Mouse (Mus musculus): ENCODE measurements at regions not wholly inside any gene's neighbourhood (a gene's known extent, or its start where the extent isn't known, plus 50 kb on each side); places are given as distances from the start of the nearest gene placed in this dataset.

DNA sequence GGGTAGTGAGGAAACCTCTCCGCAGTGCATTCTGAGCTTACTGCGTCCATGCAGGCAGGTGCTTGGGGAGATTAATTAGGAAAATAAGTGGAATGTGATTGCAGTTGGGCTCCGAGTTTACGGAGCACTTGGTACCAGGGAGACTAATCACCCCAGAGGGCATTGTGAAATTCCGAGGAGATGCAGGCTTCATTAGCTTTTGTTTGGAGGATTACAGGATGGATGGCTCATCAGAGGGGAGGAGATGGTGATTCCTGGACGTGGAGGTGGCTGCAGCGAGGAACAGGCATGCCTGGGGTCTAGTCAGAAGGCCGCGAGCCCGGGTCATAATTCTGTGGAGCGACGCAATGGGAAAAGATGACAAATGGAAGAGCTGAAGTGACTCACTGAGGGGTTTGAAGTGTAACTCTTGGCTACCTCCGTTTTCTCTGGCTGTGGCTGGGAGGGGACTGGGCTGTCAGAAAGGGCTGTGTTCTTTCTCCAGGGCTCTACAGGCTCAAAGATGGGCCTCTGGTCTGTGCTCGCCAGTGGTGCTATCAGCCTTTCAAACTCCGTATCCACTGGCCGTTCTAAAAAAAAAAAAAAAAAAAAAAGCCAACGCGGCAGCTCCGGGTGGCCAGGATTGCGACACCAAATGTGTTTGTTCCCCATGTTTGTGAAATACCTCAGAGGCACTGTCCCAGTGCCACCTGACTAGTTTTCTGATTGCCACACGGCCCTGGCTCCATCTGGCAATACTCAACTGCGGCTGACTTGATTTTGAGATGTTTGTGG is 232.4 kb downstream of the 4933412E24Rik start:
- Histone ChIP-seq H3K4me1 (replicated peaks) (peaks cover 28% of the 10 kb centered on the region), H3K4me2 (peak overlapping the region; percentile 9; the same call in 1 of the 2 replicates), H3K36me3 (no peaks in the 10 kb centered on the region), H3K9me3 (replicated peaks) (no peaks in the 10 kb centered on the region), H3K9ac (no peak overlapping the region), H3K27me3 (no peaks in the 10 kb centered on the region), H3K27ac (peak overlapping the region; percentile 74), H3K4me3 (replicated peaks) (no peak overlapping the region)
- DNase-seq (no peak), ATAC-seq (ENCODE audit: low read depth) (peak; percentile 58)
- WGBS (ENCODE audit: insufficient replicate concordance), result 17% methylated on average over 22 of the region's 22 CpGs

DNA sequence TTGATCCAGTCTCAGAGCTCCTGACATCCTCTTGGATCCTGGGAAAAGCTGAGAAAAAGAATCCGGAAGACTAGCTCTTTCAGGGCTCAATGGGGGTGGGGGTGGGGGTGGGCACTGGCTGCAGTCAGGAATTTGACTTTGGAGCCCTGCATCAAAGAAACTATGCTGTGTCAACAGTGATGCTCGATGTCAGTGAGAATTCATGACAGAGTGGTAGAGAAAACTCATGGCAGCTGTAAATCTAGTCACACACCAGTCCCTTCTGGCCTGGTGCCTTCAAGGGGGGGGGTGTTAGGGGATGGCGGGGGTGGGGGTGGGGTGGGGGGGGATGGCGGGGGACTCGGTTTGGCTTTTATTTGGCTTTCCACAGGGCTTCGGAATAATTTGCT is 233.0 kb downstream of the 4933412E24Rik start:
- peak overlapping the region; percentile 70 for H3K27ac ChIP-seq
- 10% methylated on average over 6 of the region's 6 CpGs for WGBS (ENCODE audit: insufficient replicate concordance)
- H3K9me3 ChIP-seq (replicated peaks), result no peaks in the 10 kb centered on the region
- DNase-seq, result no peak
- no peaks in the 10 kb centered on the region for H3K36me3 ChIP-seq
- no peak overlapping the region for H3K4me3 ChIP-seq (replicated peaks)
- ATAC-seq (ENCODE audit: low read depth), result no peak
- H3K9ac ChIP-seq, result no peak overlapping the region
- peaks cover 28% of the 10 kb centered on the region for H3K4me1 ChIP-seq (replicated peaks)
- H3K27me3 ChIP-seq, result no peaks in the 10 kb centered on the region
- H3K4me2 ChIP-seq, result no peak overlapping the region

DNA sequence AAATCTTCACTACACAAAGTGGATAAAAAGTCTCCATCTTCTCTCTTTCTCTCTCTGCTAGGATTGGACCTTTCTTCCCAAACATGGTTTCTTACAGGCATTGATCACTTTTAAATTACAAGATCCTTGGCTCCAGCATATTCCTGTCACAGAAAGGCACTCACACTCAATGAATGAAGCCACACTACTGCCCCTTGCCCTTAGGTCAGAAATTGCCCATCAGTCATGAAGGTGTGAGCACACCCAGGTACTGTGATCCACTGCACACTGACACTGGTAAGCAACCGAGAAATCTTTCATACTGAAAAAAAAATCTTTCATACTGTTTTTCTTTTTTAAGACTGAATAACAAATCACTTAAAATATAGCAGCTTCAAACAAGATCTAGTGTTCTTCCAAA is 235.9 kb downstream of the 4933412E24Rik start:
- Histone ChIP-seq H3K4me3 (replicated peaks) (no peak overlapping the region), H3K4me1 (replicated peaks) (peaks cover 21% of the 10 kb centered on the region), H3K27me3 (no peaks in the 10 kb centered on the region), H3K9me3 (replicated peaks) (no peaks in the 10 kb centered on the region), H3K36me3 (no peaks in the 10 kb centered on the region), H3K4me2 (no peak overlapping the region), H3K9ac (no peak overlapping the region), H3K27ac (no peak overlapping the region)
- no peak for ATAC-seq (ENCODE audit: low read depth)
- WGBS (ENCODE audit: insufficient replicate concordance), result 47% methylated on average over 1 of the region's 1 CpGs
- DNase-seq, result no peak

DNA sequence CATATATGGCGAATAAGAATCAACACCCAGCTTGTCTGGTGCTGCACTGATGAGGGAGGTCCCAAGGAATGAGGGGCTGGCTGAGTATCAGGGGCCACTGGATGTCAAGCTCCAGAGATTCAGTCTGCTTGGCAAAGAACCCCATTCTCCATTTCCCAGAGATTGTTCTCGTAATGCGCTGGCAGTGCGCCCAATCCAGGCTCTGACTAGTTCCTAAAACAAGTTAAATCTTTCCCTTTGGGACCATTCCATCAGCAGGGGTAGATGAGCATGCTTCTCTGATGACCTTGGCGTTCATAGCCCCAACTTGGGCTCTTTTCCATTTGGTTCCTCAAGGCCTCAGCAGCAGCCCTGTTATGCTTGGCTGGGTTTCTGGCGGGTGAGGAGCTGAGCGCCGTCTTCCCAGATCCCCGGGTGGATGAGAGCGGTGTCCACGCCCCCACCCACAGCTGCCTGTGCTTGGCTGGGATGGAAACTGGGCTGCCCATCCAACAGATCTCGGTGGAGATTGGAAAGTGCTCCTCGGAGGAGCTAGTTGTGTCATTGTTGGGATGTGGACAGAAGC is 239.0 kb downstream of the 4933412E24Rik start:
- Histone ChIP-seq H3K27me3 (no peaks in the 10 kb centered on the region), H3K9me3 (replicated peaks) (no peaks in the 10 kb centered on the region), H3K36me3 (no peaks in the 10 kb centered on the region), H3K27ac (no peak overlapping the region), H3K9ac (no peak overlapping the region), H3K4me2 (no peak overlapping the region), H3K4me1 (replicated peaks) (0 out of 2 replicates have a peak, but pooled peaks cover 4% of the 10 kb centered on the region), H3K4me3 (replicated peaks) (no peak overlapping the region)
- ATAC-seq (ENCODE audit: low read depth) (no peak), DNase-seq (no peak)
- WGBS (ENCODE audit: insufficient replicate concordance), result 65% methylated on average over 13 of the region's 13 CpGs

DNA sequence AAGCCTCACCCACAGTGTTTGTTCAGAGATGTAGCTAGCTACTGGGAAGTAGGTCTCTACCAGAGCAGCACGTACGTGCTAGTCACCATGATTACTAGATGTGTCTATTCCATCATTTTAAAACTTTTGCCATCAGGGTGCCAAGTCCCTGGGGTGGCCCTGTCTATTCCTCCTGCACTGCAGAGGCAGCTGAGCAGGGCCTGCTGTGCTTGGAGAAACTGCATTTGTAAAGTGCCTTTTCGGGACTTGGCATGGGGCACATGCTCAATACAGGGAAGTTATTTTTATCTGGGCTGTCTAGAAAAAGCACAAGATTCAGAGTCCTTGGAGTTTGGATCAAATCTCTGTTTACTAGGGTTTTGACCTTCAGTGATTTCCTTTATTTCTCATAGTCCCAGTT is 240.6 kb downstream of the 4933412E24Rik start:
- Histone ChIP-seq H3K4me3 (replicated peaks) (no peak overlapping the region), H3K27ac (no peak overlapping the region), H3K9me3 (replicated peaks) (peaks cover under 1% of the 10 kb centered on the region; the same call in 1 of the 2 replicates), H3K36me3 (no peaks in the 10 kb centered on the region), H3K4me2 (no peak overlapping the region), H3K9ac (no peak overlapping the region), H3K4me1 (replicated peaks) (no peaks in the 10 kb centered on the region), H3K27me3 (no peaks in the 10 kb centered on the region)
- WGBS (ENCODE audit: insufficient replicate concordance), result 69% methylated on average over 3 of the region's 3 CpGs
- DNase-seq, result no peak
- no peak for ATAC-seq (ENCODE audit: low read depth)

DNA sequence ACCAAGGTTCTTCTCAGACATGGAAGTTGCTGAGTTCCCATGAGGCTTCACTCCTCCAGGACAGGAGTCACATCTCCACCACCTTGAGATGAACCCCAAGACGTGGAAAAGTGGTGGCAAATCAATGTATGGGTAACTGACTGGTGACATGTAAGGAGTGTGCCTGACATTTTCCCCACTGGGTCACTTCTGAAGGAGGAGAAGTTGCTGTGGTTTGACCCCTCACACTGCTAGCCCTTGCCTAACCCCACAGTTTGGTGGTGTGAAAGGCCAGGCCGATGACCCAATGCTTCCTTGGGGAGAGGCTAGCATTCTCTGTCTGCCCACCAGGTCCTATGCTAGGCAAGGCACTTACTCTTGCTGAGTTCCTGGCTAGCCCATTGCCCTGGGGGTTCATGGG is 242.4 kb downstream of the 4933412E24Rik start:
- DNase-seq, result no peak
- no peak overlapping the region for H3K27ac ChIP-seq
- WGBS (ENCODE audit: insufficient replicate concordance), result 52% methylated on average over 2 of the region's 2 CpGs

DNA sequence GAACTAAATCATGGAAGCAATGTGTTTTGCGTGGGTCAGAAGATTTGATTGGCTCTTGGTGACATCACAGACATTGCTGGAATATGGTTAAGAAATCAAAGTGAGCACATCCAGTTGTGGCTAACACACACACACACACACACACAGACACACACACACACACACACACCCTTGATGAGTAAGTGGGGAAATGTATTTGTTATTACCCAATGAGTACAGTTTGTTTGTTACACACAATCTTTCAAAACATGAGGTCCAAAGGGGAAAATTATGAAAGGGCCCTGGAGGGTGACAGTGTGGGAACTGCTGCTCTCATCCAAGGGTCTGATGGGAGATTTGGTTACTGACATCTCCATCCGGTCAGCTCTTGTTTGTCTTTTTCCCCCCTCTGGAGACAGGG is 243.8 kb downstream of the 4933412E24Rik start:
- Histone ChIP-seq H3K9me3 (replicated peaks) (peaks cover 7% of the 10 kb centered on the region), H3K27ac (no peak overlapping the region), H3K4me3 (replicated peaks) (no peak overlapping the region), H3K9ac (no peak overlapping the region), H3K4me2 (no peak overlapping the region), H3K27me3 (no peaks in the 10 kb centered on the region), H3K36me3 (no peaks in the 10 kb centered on the region), H3K4me1 (replicated peaks) (no peaks in the 10 kb centered on the region)
- ATAC-seq (ENCODE audit: low read depth), result no peak
- 59% methylated on average over 2 of the region's 2 CpGs for WGBS (ENCODE audit: insufficient replicate concordance)
- no peak for DNase-seq

More for the DNA sequence above, 242.4 kb downstream of the 4933412E24Rik start:
- no peak overlapping the region for H3K4me2 ChIP-seq
- no peak overlapping the region for H3K4me3 ChIP-seq (replicated peaks)
- H3K27me3 ChIP-seq, result no peaks in the 10 kb centered on the region
- ATAC-seq (ENCODE audit: low read depth), result no peak
- H3K36me3 ChIP-seq, result no peaks in the 10 kb centered on the region
- peaks cover 7% of the 10 kb centered on the region for H3K9me3 ChIP-seq (replicated peaks)
- no peak overlapping the region for H3K9ac ChIP-seq
- no peaks in the 10 kb centered on the region for H3K4me1 ChIP-seq (replicated peaks)

DNA sequence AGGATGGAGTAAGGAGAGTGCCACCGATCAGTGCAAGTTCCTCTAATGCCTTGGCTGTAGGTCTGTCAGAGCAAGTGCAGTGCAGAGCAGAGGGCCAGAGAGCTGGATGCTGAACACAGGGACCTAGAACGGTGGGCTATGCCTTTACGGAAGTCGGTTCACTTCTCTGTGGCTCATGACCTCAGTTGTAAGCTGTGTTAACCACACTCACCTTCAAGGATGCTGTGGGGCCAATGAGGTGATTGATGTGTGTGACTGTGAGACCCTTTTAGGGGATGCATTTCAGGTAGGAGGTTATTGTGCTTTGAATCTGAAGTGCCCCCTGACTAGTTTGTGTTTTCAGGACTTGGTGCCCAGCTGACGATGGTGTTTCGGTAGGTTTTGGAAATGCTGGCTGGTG is 254.4 kb downstream of the 4933412E24Rik start:
- Histone ChIP-seq H3K4me2 (no peak overlapping the region), H3K27ac (no peak overlapping the region), H3K36me3 (no peaks in the 10 kb centered on the region), H3K4me3 (replicated peaks) (no peak overlapping the region), H3K9ac (no peak overlapping the region), H3K9me3 (replicated peaks) (peaks cover 4% of the 10 kb centered on the region; the same call in 1 of the 2 replicates), H3K4me1 (replicated peaks) (no peaks in the 10 kb centered on the region), H3K27me3 (no peaks in the 10 kb centered on the region)
- 79% methylated on average over 6 of the region's 6 CpGs for WGBS (ENCODE audit: insufficient replicate concordance)
- DNase-seq (no peak), ATAC-seq (ENCODE audit: low read depth) (no peak)

DNA sequence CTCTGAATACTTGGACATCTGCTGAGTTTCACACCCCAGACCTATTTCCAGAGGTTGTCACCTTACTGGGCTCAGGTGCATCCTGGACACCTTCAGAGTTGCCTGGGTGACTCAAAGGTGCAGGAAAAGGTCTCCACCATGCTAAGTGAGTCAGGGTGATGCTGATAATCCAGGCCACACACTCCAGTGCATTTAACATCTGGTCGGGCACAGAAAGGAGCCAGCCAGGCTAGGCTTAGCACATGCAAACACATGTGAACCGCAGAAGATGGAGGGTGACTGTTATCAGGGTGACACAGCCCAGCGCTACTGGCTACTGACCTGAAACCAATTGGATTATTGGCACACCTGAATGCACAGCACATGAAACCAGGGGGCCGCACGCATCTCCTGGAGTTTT is 255.9 kb downstream of the 4933412E24Rik start:
- Histone ChIP-seq H3K4me2 (no peak overlapping the region), H3K27me3 (no peaks in the 10 kb centered on the region), H3K4me3 (replicated peaks) (no peak overlapping the region), H3K4me1 (replicated peaks) (no peaks in the 10 kb centered on the region), H3K36me3 (no peaks in the 10 kb centered on the region), H3K9me3 (replicated peaks) (peaks cover 4% of the 10 kb centered on the region; the same call in 1 of the 2 replicates), H3K27ac (no peak overlapping the region), H3K9ac (no peak overlapping the region)
- ATAC-seq (ENCODE audit: low read depth), result no peak
- DNase-seq, result no peak
- 74% methylated on average over 5 of the region's 5 CpGs for WGBS (ENCODE audit: insufficient replicate concordance)

DNA sequence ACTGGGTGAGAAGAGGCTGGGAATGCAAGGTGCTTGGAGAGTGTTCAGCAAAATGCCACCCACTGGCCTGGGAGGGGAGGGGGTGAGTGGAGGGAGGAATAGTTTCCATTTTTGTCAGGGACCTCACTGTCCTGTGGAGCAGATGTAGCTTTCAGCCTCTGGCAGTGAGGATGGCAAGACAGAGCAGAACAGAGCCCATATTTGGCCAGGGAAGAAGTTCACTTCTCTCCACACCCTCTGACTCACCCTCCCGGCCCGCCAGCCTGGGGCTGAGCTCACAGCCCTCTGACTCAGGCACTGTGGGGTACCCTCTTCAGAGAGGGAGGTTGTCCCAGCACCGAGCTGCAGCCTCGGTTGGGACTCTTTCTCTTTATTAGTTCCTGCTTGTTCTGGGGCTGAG is 256.8 kb downstream of the 4933412E24Rik start:
- 31% methylated on average over 4 of the region's 4 CpGs for WGBS (ENCODE audit: insufficient replicate concordance)
- H3K9ac ChIP-seq, result no peak overlapping the region
- H3K27ac ChIP-seq, result no peak overlapping the region
- no peaks in the 10 kb centered on the region for H3K36me3 ChIP-seq
- H3K4me2 ChIP-seq, result no peak overlapping the region
- ATAC-seq (ENCODE audit: low read depth), result no peak
- no peaks in the 10 kb centered on the region for H3K4me1 ChIP-seq (replicated peaks)
- H3K9me3 ChIP-seq (replicated peaks), result peaks cover under 1% of the 10 kb centered on the region; the same call in 1 of the 2 replicates
- no peaks in the 10 kb centered on the region for H3K27me3 ChIP-seq
- no peak overlapping the region for H3K4me3 ChIP-seq (replicated peaks)
- DNase-seq, result no peak

DNA sequence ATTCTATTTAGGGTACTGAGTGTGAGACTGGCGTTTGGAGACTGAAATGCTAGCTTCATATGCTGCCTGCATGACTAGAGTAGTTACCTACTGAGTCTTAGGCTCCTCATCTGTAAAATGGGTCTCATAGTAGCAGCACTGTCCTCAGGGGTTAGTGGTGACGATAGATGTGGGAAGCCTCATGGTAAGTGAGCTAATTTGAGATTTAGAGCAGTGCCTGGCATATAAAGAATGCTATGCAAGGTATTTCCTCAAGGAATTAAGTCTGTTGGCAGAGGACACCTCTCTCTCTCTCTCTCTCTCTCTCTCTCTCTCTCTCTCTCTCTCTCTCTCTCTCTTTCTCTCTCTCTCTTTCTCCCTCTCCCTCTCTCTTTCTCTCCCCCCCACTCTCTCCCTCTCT is 257.4 kb downstream of the 4933412E24Rik start:
- no peak overlapping the region for H3K9ac ChIP-seq
- H3K36me3 ChIP-seq, result no peaks in the 10 kb centered on the region
- no peaks in the 10 kb centered on the region for H3K4me1 ChIP-seq (replicated peaks)
- ATAC-seq (ENCODE audit: low read depth), result no peak
- no peak for DNase-seq
- H3K9me3 ChIP-seq (replicated peaks), result no peaks in the 10 kb centered on the region
- H3K27me3 ChIP-seq, result no peaks in the 10 kb centered on the region
- no peak overlapping the region for H3K4me2 ChIP-seq
- 48% methylated on average over 2 of the region's 2 CpGs for WGBS (ENCODE audit: insufficient replicate concordance)
- H3K27ac ChIP-seq, result no peak overlapping the region
- H3K4me3 ChIP-seq (replicated peaks), result no peak overlapping the region

DNA sequence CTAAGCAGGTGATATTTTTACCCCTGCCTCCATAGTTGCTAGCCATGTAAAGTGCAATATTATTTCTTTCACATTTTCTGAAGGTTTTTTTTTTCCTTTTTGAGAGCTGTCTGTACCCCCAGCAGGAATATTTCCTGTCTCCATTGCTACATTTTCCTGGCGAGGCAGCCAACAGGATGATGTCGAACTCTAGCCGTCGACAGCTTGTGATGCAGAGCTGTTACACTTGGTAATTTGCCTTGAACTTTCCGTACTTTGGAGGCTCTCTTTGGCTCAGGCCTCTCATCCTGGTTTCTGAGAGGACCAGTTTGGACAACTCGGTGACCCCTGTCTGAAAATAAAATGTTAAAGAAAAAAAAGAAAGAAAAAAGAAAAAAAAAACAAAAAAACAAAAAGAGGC is 260.3 kb downstream of the 4933412E24Rik start:
- WGBS (ENCODE audit: insufficient replicate concordance), result 47% methylated on average over 6 of the region's 6 CpGs

More for the DNA sequence above, 260.3 kb downstream of the 4933412E24Rik start:
- Histone ChIP-seq H3K4me3 (replicated peaks) (no peak overlapping the region), H3K9me3 (replicated peaks) (no peaks in the 10 kb centered on the region), H3K4me1 (replicated peaks) (no peaks in the 10 kb centered on the region), H3K36me3 (no peaks in the 10 kb centered on the region), H3K4me2 (no peak overlapping the region), H3K9ac (no peak overlapping the region), H3K27me3 (no peaks in the 10 kb centered on the region), H3K27ac (no peak overlapping the region)
- DNase-seq (no peak), ATAC-seq (ENCODE audit: low read depth) (no peak)

All from liver, embryonic 13.5 days (tissue).